Mouse (Mus musculus) liver, embryonic 14.5 days (tissue): ENCODE data around the gene Pgpep1l. TPM values are rescaled to one million over a fixed set of nuclear protein-coding genes. Genes with fewer than 3 reads are reported as not detected.

Source experiments
- ATAC-seq: fragments of 200-750 bp; cut with Nextera tagmentation; 2 replicates; pipeline ENCODE4 v1.8.0; 2017; ENCODE audit warnings: moderate number of reproducible peaks, mild to moderate bottlenecking, moderate library complexity; ENCODE audit not compliant: insufficient read depth
- DNase-seq, 3 experiments: peaks; one replicate each; pipeline ENCODE4 v3.0.0-alpha.2; 2012 to 2013; ENCODE audit warnings: low read depth in 3 of 3, low spot score in 3 of 3
- H3K27ac ChIP-seq: fragments of 300-500 bp; sonication (generic); 2 replicates; pipeline ENCODE4 v1.5.1; 2014; ENCODE audit warnings: moderate library complexity, mild to moderate bottlenecking, control low read depth, inconsistent platforms
- H3K27me3 ChIP-seq: fragments of 300-500 bp; sonication (generic); 2 replicates; pipeline ENCODE4 v1.6.1; 2014; ENCODE audit warnings: mild to moderate bottlenecking, low read length, moderate library complexity; ENCODE audit not compliant: control insufficient read depth, insufficient read depth
- H3K36me3 ChIP-seq: fragments of 300-500 bp; sonication (generic); replicated peaks from 2 replicates; pipeline ENCODE4 v1.6.1; 2014; ENCODE audit warnings: low read depth; ENCODE audit not compliant: control insufficient read depth, insufficient read depth
- H3K4me1 ChIP-seq, 2 experiments: fragments of 200-500 bp in 1 of 2; fragments of 300-500 bp in 1 of 2; sonication (generic) in 1 of 2; replicated peaks; 2 replicates each; pipeline ENCODE4 v1.6.1; 2012 to 2014; ENCODE audit warnings: antibody characterized with exemption in 1 of 2, inconsistent platforms in 1 of 2, low read length in 1 of 2; ENCODE audit not compliant: control insufficient read depth in 2 of 2, insufficient read depth in 2 of 2
- H3K4me2 ChIP-seq: fragments of 300-500 bp; sonication (generic); 2 replicates; pipeline ENCODE4 v1.6.1; 2014; ENCODE audit warnings: low read depth, mild to moderate bottlenecking, control low read depth, moderate library complexity
- H3K4me3 ChIP-seq, 2 experiments: fragments of 200-500 bp in 1 of 2; fragments of 300-500 bp in 1 of 2; sonication (generic) in 1 of 2; 2 replicates each; pipeline ENCODE4 v1.5.1; 2012 to 2014; ENCODE audit warnings: low read depth in 2 of 2, low read length in 2 of 2, mild to moderate bottlenecking in 2 of 2, control low read depth in 1 of 2, inconsistent platforms in 1 of 2, moderate library complexity in 1 of 2; ENCODE audit not compliant: insufficient read depth in 1 of 2
- H3K9ac ChIP-seq: fragments of 300-500 bp; sonication (generic); replicated peaks from 2 replicates; pipeline ENCODE4 v1.6.1; 2014; ENCODE audit warnings: mild to moderate bottlenecking, control low read depth, moderate library complexity
- H3K9me3 ChIP-seq: fragments of 300-500 bp; sonication (generic); 2 replicates; pipeline ENCODE4 v1.6.1; 2016; ENCODE audit warnings: low read length, mixed read lengths; ENCODE audit not compliant: control insufficient read depth
- CTCF ChIP-seq: IDR thresholded peaks from 2 replicates; pipeline ENCODE4 v1.5.1; 2016; ENCODE audit warnings: antibody characterized with exemption, low read depth, control low read depth
- EP300 ChIP-seq: IDR thresholded peaks from 2 replicates; pipeline ENCODE4 v1.6.1; 2016; ENCODE audit warnings: antibody characterized with exemption, low read depth
- WGBS: fragments of 180-500 bp; shearing (Covaris S2); extraction: QIAGEN DNeasy Blood & Tissue Kit; methylation state at CpG from one replicate; pipeline ENCODE4 v1.1.7; 2014; ENCODE audit not compliant: insufficient replicate concordance; 5-methylcytosine and 5-hydroxymethylcytosine counted together
- polyA plus RNA-seq, 2 experiments: library from polyadenylated mRNA; depleted of rRNA in 1 of 2; stranded (reverse) in 1 of 2; unstranded in 1 of 2; fragments of >200 nt; fragmentation: Nextera tagmentation in 1 of 2; extraction: Ambion mirVana in 1 of 2; gene quantifications; 2 replicates each; pipeline versions ENCODE4 v1.2.1 to v1.2.3; 2012 to 2014

Gene Pgpep1l
- polyA plus RNA-seq, 2 experiments: not detected

DNA sequence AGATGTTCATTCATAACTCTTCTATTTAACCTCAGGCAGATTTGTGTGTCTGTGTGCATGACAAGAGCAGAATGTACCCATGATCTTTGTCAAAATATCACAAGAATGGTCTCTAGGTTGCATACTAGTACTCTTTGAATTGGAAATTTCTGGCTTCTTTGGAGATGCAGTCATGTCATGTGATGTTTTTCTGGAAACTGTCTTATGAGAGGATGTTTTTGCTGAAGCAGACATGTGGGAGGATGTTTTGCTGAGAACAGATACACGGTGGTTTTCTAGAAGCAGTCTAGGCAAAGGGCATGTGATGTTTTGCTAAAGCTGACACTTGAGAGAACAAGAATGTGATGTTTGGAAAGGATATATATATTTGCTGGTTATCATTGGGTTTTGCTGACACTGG is 13.6 kb downstream of the Pgpep1l start:
- Histone ChIP-seq H3K9ac (no peak overlapping the region), H3K27me3 (no peaks in the 10 kb centered on the region), H3K36me3 (no peaks in the 10 kb centered on the region), H3K4me3 (no peak overlapping the region), H3K9me3 (no peaks in the 10 kb centered on the region; the same call in 1 of the 2 replicates), H3K27ac (no peak overlapping the region), H3K4me2 (no peak overlapping the region), H3K4me1 (no peaks in the 10 kb centered on the region)
- no peak for DNase-seq
- no peak for TF ChIP-seq CTCF
- 47% methylated on average over 1 of the region's 1 CpGs for WGBS
- ATAC-seq: no peak

DNA sequence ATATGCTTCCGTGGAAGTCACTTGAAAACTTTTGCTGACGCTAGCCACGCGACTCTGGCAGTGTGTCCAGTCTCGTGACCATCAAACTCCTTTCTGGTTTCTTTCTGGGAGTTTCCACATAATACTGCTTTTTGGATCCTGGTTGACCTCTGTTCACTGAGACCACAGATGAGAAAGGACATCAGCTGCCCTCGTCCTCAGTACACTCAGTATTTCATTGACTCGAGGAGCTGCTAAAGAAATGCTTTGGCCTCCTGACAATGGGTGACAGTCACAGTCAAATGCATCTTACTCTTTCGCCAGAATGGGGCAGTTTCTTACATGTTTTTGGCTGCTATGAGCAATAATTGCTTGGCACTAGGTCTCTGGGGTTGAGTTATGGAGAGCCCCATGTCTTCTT is 17.8 kb downstream of the Pgpep1l start:
- WGBS: 65% methylated on average over 8 of the region's 8 CpGs
- Histone ChIP-seq H3K4me1 (no peaks in the 10 kb centered on the region), H3K27me3 (no peaks in the 10 kb centered on the region), H3K4me2 (no peak overlapping the region), H3K4me3 (no peak overlapping the region), H3K9me3 (no peaks in the 10 kb centered on the region; the same call in 1 of the 2 replicates), H3K9ac (no peak overlapping the region), H3K27ac (no peak overlapping the region), H3K36me3 (no peaks in the 10 kb centered on the region)
- TF ChIP-seq CTCF (no peak), EP300 (no peak)
- ATAC-seq (no peak), DNase-seq (no peak)

DNA sequence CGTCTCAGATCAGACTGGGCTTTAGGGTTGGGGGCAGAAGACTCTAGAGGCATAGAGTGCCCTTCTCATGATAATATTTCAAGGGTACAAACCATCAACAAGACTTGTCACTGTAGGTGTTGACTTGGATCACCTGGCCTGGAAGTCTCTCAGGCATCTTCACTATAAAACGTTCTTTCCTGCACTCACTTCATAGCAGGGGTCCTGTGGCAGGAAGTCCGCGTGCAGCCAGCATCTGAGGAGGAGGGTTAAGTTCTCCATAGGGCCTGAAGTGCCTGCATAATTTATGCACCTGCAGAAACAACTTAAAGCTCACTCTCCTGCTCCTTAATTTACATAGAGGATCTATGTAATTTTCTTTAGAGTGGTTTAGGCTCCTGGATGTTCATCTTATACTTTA is 18.4 kb downstream of the Pgpep1l start:
- Histone ChIP-seq H3K36me3 (no peaks in the 10 kb centered on the region), H3K27ac (no peak overlapping the region), H3K9me3 (no peaks in the 10 kb centered on the region; the same call in 1 of the 2 replicates), H3K4me2 (no peak overlapping the region), H3K4me1 (no peaks in the 10 kb centered on the region), H3K27me3 (no peaks in the 10 kb centered on the region), H3K9ac (no peak overlapping the region), H3K4me3 (no peak overlapping the region)
- no peak for TF ChIP-seq CTCF
- TF ChIP-seq EP300: no peak
- ATAC-seq (no peak), DNase-seq (no peak)
- 41% methylated on average over 4 of the region's 4 CpGs for WGBS

DNA sequence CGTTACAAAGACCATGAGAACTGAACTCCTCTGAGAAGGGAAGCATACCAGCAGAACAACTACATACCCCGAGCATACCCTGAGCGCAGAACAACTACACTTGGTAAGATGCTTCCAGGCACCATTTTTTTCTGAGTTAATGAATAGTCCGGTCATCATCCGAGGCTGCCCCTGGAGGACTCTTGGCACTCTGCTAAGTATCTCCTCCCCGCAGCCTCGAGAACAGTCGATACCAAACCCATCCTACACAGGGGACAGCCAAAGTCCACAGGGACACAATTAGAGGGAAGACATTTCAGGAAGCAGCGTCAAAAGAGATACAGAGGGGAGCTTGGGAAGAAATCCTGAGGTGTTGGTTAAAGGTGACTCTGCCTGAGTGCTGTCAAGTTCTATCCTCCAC is 22.8 kb downstream of the Pgpep1l start:
- WGBS: 66% methylated on average over 9 of the region's 9 CpGs
- no peaks in the 10 kb centered on the region for H3K4me1 ChIP-seq

DNA sequence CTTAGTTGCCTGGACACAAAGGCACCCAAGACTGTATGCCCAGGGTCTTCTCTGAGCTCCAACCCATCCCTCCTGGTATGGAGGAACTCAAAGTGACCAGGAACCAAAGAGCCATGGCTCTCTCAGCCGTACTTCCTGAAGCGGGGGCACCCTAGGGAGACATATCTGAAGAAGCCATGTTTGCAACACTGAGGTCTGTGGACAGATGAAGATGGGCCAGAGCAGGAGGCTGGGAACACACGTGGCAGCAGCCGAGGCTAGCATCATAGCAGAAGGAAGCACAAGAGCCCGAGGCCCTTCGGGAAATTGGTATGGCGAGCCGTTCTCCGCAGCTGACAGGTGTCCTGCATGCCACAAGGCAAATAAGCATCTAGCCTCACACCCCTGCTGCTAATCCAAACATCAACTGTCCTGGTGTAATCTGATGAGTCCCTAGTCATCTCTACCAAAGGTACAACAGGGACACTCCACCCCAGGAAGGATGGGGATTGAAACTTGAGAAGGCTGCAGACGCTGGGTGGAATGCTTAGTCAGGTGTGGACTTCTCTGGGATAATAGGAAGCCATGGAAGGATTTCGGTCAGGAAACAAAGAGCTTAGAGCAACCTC is 24.7 kb downstream of the Pgpep1l start:
- H3K4me3 ChIP-seq: no peak overlapping the region
- no peak overlapping the region for H3K9ac ChIP-seq
- no peak for DNase-seq
- no peak for ATAC-seq
- H3K4me2 ChIP-seq: no peak overlapping the region
- H3K27ac ChIP-seq: no peak overlapping the region
- no peaks in the 10 kb centered on the region for H3K27me3 ChIP-seq
- no peak for TF ChIP-seq EP300
- no peak for TF ChIP-seq CTCF
- no peaks in the 10 kb centered on the region for H3K36me3 ChIP-seq
- H3K9me3 ChIP-seq: no peaks in the 10 kb centered on the region
- no peaks in the 10 kb centered on the region for H3K4me1 ChIP-seq
- 63% methylated on average over 11 of the region's 11 CpGs for WGBS

More for the DNA sequence above, 22.8 kb downstream of the Pgpep1l start:
- no peaks in the 10 kb centered on the region for H3K36me3 ChIP-seq
- DNase-seq: no peak
- no peak overlapping the region for H3K27ac ChIP-seq
- no peaks in the 10 kb centered on the region for H3K27me3 ChIP-seq
- H3K4me3 ChIP-seq: no peak overlapping the region
- TF ChIP-seq CTCF (no peak), EP300 (no peak)
- H3K9ac ChIP-seq: no peak overlapping the region
- no peak for ATAC-seq
- H3K4me2 ChIP-seq: no peak overlapping the region
- no peaks in the 10 kb centered on the region for H3K9me3 ChIP-seq
